Mouse (Mus musculus): ENCODE measurements around the gene Slc27a5.

GRCm38 (mm10) chr7:13041256-13041655, 43.3 kb upstream of the Slc27a5 start:
- TF ChIP-seq CTCF (conservative IDR thresholded peaks at IDR 0.05; ENCODE audit: low read length), result no peak
- no peak for TF ChIP-seq POU5F1 (IDR thresholded peaks at IDR 0.05; ENCODE audit: borderline replicate concordance, low read length)

Measured in E14TG2a.4 (cell line).